Mouse (Mus musculus) bone marrow macrophage, adult 2 months (primary cell): Measurements from ENCODE around the gene Krt7. TPM values are rescaled to one million over a fixed set of nuclear protein-coding genes. Genes with fewer than 3 reads are reported as not detected.

Experiments
- H3K27ac ChIP-seq: 2 replicates; pipeline ENCODE4 v1.5.1; 2012; ENCODE audit warnings: low read depth, low read length; ENCODE audit not compliant: insufficient read depth
- H3K4me1 ChIP-seq: 2 replicates; pipeline ENCODE4 v1.6.1; 2012; ENCODE audit warnings: low read length; ENCODE audit not compliant: control insufficient read depth, insufficient read depth
- H3K4me3 ChIP-seq: 2 replicates; pipeline ENCODE4 v1.5.1; 2012; ENCODE audit warnings: mild to moderate bottlenecking, low read length, moderate library complexity; ENCODE audit not compliant: insufficient read depth
- CTCF ChIP-seq: IDR thresholded peaks from 2 replicates; pipeline ENCODE4 v1.5.1; 2012; ENCODE audit warnings: low read depth, mild to moderate bottlenecking, low read length, moderate library complexity
- POLR2A ChIP-seq: IDR thresholded peaks from 2 replicates; pipeline ENCODE4 v1.6.1; 2012; ENCODE audit warnings: mild to moderate bottlenecking, low read depth, low read length, borderline replicate concordance
- polyA plus RNA-seq: library from polyadenylated mRNA; stranded (reverse); fragments of >200 nt; gene quantifications from 2 replicates; pipeline ENCODE4 v1.2.4, GENCODE M21; 2012; ENCODE audit not compliant: missing spikeins, insufficient read depth, insufficient read length

Krt7 gene
- polyA plus RNA-seq, 1 experiment, result not detected

GRCm38 (mm10) chr15:101375956-101376775 is 34.7 kb upstream of the Krt7 start:
- Histone ChIP-seq H3K4me1 (peaks cover 73% of the 10 kb centered on the region), H3K27ac (no peak overlapping the region; the same call in 1 of the 2 replicates), H3K4me3 (no peak overlapping the region)
- TF ChIP-seq POLR2A (no peak), CTCF (no peak)

GRCm38 (mm10) chr15:101376776-101377061 is 34.1 kb upstream of the Krt7 start:
- Histone ChIP-seq H3K4me3 (no peak overlapping the region), H3K4me1 (peaks cover 71% of the 10 kb centered on the region), H3K27ac (no peak overlapping the region)
- no peak for TF ChIP-seq CTCF
- no peak for TF ChIP-seq POLR2A

- Histone ChIP-seq H3K27ac (peak overlapping the region; percentile 27; the same call in 1 of the 2 replicates), H3K4me3 (no peak overlapping the region), H3K4me1 (peaks cover 58% of the 10 kb centered on the region)
- TF ChIP-seq POLR2A, result no peak
- no peak for TF ChIP-seq CTCF
These were observed 32.2 kb upstream of the Krt7 start for GRCm38 (mm10) chr15:101378646-101379045.

GRCm38 (mm10) chr15:101381758-101382157 is 29.1 kb upstream of the Krt7 start:
- Histone ChIP-seq H3K4me1 (peaks cover 30% of the 10 kb centered on the region), H3K4me3 (no peak overlapping the region), H3K27ac (no peak overlapping the region)
- TF ChIP-seq POLR2A (no peak), CTCF (no peak)

- peaks cover 29% of the 10 kb centered on the region for H3K4me1 ChIP-seq
- H3K27ac ChIP-seq, result no peak overlapping the region
- H3K4me3 ChIP-seq, result no peak overlapping the region
- no peak for TF ChIP-seq POLR2A
- TF ChIP-seq CTCF, result no peak
These were observed 28.0 kb upstream of the Krt7 start for GRCm38 (mm10) chr15:101382811-101383210.

GRCm38 (mm10) chr15:101384610-101385009 is 26.2 kb upstream of the Krt7 start:
- Histone ChIP-seq H3K27ac (no peak overlapping the region), H3K4me3 (no peak overlapping the region), H3K4me1 (peaks cover 13% of the 10 kb centered on the region)
- no peak for TF ChIP-seq CTCF
- TF ChIP-seq POLR2A, result no peak

- no peak overlapping the region for H3K27ac ChIP-seq
- peaks cover 9% of the 10 kb centered on the region for H3K4me1 ChIP-seq
- no peak for TF ChIP-seq POLR2A
- no peak for TF ChIP-seq CTCF
- no peak overlapping the region for H3K4me3 ChIP-seq
These were observed 25.8 kb upstream of the Krt7 start for GRCm38 (mm10) chr15:101385064-101385463.

- Histone ChIP-seq H3K4me1 (peaks cover 2% of the 10 kb centered on the region), H3K4me3 (no peak overlapping the region), H3K27ac (no peak overlapping the region)
- TF ChIP-seq CTCF (peak; percentile 50), POLR2A (no peak)
These were observed 23.7 kb upstream of the Krt7 start for GRCm38 (mm10) chr15:101387176-101387575.

GRCm38 (mm10) chr15:101388034-101388541 is 22.8 kb upstream of the Krt7 start:
- 0 out of 2 replicates have a peak, but pooled peaks have one; percentile 35 for TF ChIP-seq CTCF
- no peak for TF ChIP-seq POLR2A
- Histone ChIP-seq H3K4me3 (no peak overlapping the region), H3K27ac (no peak overlapping the region), H3K4me1 (no peaks in the 10 kb centered on the region)

GRCm38 (mm10) chr15:101390203-101390602 is 20.6 kb upstream of the Krt7 start:
- no peak overlapping the region for H3K27ac ChIP-seq
- no peak overlapping the region for H3K4me3 ChIP-seq
- no peaks in the 10 kb centered on the region for H3K4me1 ChIP-seq
- TF ChIP-seq POLR2A, result no peak
- no peak for TF ChIP-seq CTCF
